Mouse (Mus musculus): ENCODE data around the gene Brwd3. TPM values are rescaled to one million over a fixed set of nuclear protein-coding genes. Genes with fewer than 3 reads are reported as not detected.

Gene Brwd3
- polyA plus RNA-seq, 1 experiment from 2014 or later = 5.5 TPM

DNA sequence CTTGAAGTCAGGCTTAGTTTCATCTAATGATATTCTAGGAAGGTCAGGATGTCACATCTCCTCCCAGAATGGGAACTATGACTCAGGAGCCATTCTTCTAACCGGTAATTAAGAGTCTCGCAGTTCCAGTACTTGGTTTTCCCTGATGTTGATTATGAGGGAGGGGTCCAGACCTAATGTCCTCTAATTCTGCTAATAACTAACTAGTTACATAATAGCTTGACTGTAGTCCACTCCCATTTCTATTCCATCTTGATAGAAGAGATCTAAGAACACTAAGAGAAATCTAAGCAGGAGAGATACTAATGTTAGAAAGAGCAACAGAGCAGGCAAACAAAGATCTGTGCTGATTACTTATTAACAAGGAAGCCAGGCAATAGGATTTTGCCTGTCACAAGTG, 129.9 kb downstream of the Brwd3 start:
- WGBS = 77% methylated on average over 2 of the region's 2 CpGs
- no peak overlapping the region for H3K4me2 ChIP-seq (ENCODE audit: low read depth, low read length)
- no peaks in the 10 kb centered on the region for H3K4me1 ChIP-seq (ENCODE audit: control insufficient read depth, insufficient read depth, low read length)
- no peak for DNase-seq (ENCODE audit: low spot score)
- H3K9ac ChIP-seq (replicated peaks; ENCODE audit: low read length) = no peak overlapping the region
- no peak overlapping the region for H3K4me3 ChIP-seq (ENCODE audit: low read depth, low read length)
- no peak overlapping the region for H3K27ac ChIP-seq (replicated peaks; ENCODE audit: low read depth, low read length)
- ATAC-seq (replicated peaks; ENCODE audit: insufficient number of reproducible peaks, low FRiP score, low TSS enrichment, low read depth) = no peak
- no peaks in the 10 kb centered on the region for H3K27me3 ChIP-seq (ENCODE audit: control insufficient read depth, insufficient read depth, low read length)
- H3K9me3 ChIP-seq (replicated peaks; ENCODE audit: control insufficient read depth, low read length) = no peaks in the 10 kb centered on the region
- no peaks in the 10 kb centered on the region for H3K36me3 ChIP-seq (replicated peaks; ENCODE audit: control insufficient read depth, insufficient read depth, low read depth, low read length)

Other genes with a start within 250 kb of the Brwd3 start
- not detected in 2 replicates for gene Gm379, start 169.5 kb downstream of the Brwd3 start, polyA plus RNA-seq (2014; fragmentation: Nextera tagmentation; extraction: Ambion mirVana)
- 19.2 and 28.6 TPM in 2 replicates for gene Hmgn5, start 179.0 kb upstream of the Brwd3 start, polyA plus RNA-seq (2014; fragmentation: Nextera tagmentation; extraction: Ambion mirVana)

Data from embryonic facial prominence, embryonic 11.5 days (tissue).